Comparison of ENCODE assay signal across 16 mouse cellular contexts in genomic region chr13:44113043-44113442, GRCm38 (mm10).
"Had no signal": no experiment of that assay in that cellular context is flagged by ENCODE, and none has a peak within 500 bp of the region (broad histone marks: within the 10 kb centered on the region; RNA-seq: fewer than 3 reads in every experiment).

No protein-coding gene starts in this region.

- H3K36me3 ChIP-seq: lung, embryonic 15.5 days; midbrain, embryonic 12.5 days; neural tube, embryonic 12.5 days; stomach, embryonic 15.5 days had no signal

- H3K4me1 ChIP-seq: lung, embryonic 15.5 days; stomach, embryonic 15.5 days had no signal

- H3K27me3 ChIP-seq: lung, embryonic 15.5 days; neural tube, embryonic 12.5 days; stomach, embryonic 15.5 days had no signal

- DNase-seq: liver, postnatal 0 days; lung, adult 2 months; lung, postnatal 14 days; lung, postnatal 36 days; midbrain, embryonic 14.5 days; right cerebral cortex, postnatal 14 days; thymus, adult 2 months; thymus, postnatal 25 days; thymus, postnatal 4 days had no signal

- H3K4me3 ChIP-seq: lung, embryonic 15.5 days; megakaryocyte, embryonic 14.5 days; midbrain, embryonic 12.5 days; neural tube, embryonic 12.5 days; stomach, embryonic 15.5 days had no signal

- H3K9me3 ChIP-seq: lung, embryonic 15.5 days; megakaryocyte, embryonic 14.5 days; midbrain, embryonic 12.5 days; neural tube, embryonic 12.5 days; stomach, embryonic 15.5 days had no signal

- H3K27ac ChIP-seq: lung, embryonic 15.5 days; macrophage; midbrain, embryonic 12.5 days; neural tube, embryonic 12.5 days; stomach, embryonic 15.5 days; stomach, postnatal 0 days had no signal
